Mouse (Mus musculus) MEL (cell line): ENCODE measurements around the gene Grik1.

ENCODE experiments used
- BHLHE40 ChIP-seq: IDR thresholded peaks from 2 replicates; pipeline ENCODE4 v1.6.1; 2012; ENCODE audit warnings: low read depth, mild to moderate bottlenecking, inconsistent platforms, low read length, improper control_type of control experiment, borderline replicate concordance
- CTCF ChIP-seq, 3 experiments: IDR thresholded peaks in 2 of 3; conservative IDR thresholded peaks in 1 of 3; 2 replicates each; pipeline ENCODE4 v1.5.1; 2011 to 2012; ENCODE audit warnings: low read length in 3 of 3, low read depth in 2 of 3, mild to moderate bottlenecking in 2 of 3, improper control_type of control experiment in 1 of 3, inconsistent platforms in 1 of 3, mixed read lengths in 1 of 3, moderate library complexity in 1 of 3; ENCODE audit not compliant: control insufficient read depth in 1 of 3, insufficient read depth in 1 of 3, poor library complexity in 1 of 3, severe bottlenecking in 1 of 3
- E2F4 ChIP-seq: IDR thresholded peaks from 2 replicates; pipeline ENCODE4 v1.6.1; 2011; ENCODE audit warnings: low read depth, low read length, improper control_type of control experiment, borderline replicate concordance
- EP300 ChIP-seq, 2 experiments: IDR thresholded peaks; 2 replicates each; pipeline ENCODE4 v1.6.1; 2011; ENCODE audit warnings: improper control_type of control experiment in 2 of 2, low read length in 2 of 2, low read depth in 1 of 2, mild to moderate bottlenecking in 1 of 2
- MEF2A ChIP-seq: IDR thresholded peaks from 2 replicates; pipeline ENCODE4 v1.6.1; 2014; ENCODE audit warnings: low read depth, mild to moderate bottlenecking, inconsistent platforms, low read length, improper control_type of control experiment; ENCODE audit not compliant: poor library complexity, insufficient replicate concordance, severe bottlenecking; ENCODE audit errors: extremely low read depth
- POLR2A ChIP-seq, 2 experiments: IDR thresholded peaks; 2 replicates each; pipeline ENCODE4 v1.6.1; 2011 to 2012; ENCODE audit warnings: low read length in 2 of 2, mild to moderate bottlenecking in 2 of 2, control low read depth in 1 of 2, improper control_type of control experiment in 1 of 2, low read depth in 1 of 2, moderate library complexity in 1 of 2; ENCODE audit not compliant: control insufficient read depth in 1 of 2, insufficient read depth in 1 of 2, poor library complexity in 1 of 2
- POLR2AphosphoS2 ChIP-seq: IDR thresholded peaks from 2 replicates; pipeline ENCODE4 v1.6.1; 2011; ENCODE audit warnings: low read length, improper control_type of control experiment
- RAD21 ChIP-seq: IDR thresholded peaks from 2 replicates; pipeline ENCODE4 v1.6.1; 2011; ENCODE audit warnings: mild to moderate bottlenecking, low read depth, low read length, improper control_type of control experiment
- SMC3 ChIP-seq: IDR thresholded peaks from 2 replicates; pipeline ENCODE4 v1.6.1; 2011; ENCODE audit warnings: low read depth, low read length, improper control_type of control experiment
- TCF12 ChIP-seq: IDR thresholded peaks from 2 replicates; pipeline ENCODE4 v1.6.1; 2014; ENCODE audit warnings: low read depth, mild to moderate bottlenecking, inconsistent platforms, low read length, improper control_type of control experiment, moderate library complexity

DNA sequence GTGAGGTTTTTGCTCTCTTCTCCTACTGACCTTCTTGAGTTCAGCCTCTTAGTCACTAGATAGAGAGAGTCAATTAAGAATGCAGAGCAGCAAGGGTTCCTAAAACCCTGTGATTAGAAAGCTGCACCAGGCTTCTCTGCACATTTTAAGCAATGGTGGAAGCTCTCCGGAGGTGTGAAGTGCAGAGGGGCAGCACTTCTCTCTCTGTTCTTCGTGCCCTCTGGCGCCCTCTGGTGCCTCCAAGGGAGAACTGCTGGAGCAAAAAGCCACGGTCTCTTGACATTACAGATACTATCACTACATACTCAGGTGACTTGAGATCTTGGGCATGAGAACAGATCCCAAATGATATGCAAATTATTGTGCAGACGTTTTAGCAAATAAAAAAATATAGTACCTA lies 85.7 kb downstream of the Grik1 start:
- no peak for TF ChIP-seq BHLHE40
- peak; percentile 25 for TF ChIP-seq RAD21
- no peak for TF ChIP-seq TCF12
- TF ChIP-seq CTCF (IDR thresholded peaks at IDR 0.05 in 2 of 3, conservative IDR thresholded peaks at IDR 0.05 in 1 of 3; ENCODE audit: control insufficient read depth in 1 of 3, insufficient read depth in 1 of 3, low read depth in 2 of 3, low read length in 3 of 3, poor library complexity in 1 of 3, severe bottlenecking in 1 of 3) = peak; percentile 49 to 72 (median 58)
- no peak for TF ChIP-seq POLR2A (IDR thresholded peaks at IDR 0.05; ENCODE audit: control insufficient read depth in 1 of 2, insufficient read depth in 1 of 2, low read depth in 1 of 2, low read length in 2 of 2, poor library complexity in 1 of 2)
- no peak for TF ChIP-seq EP300 (IDR thresholded peaks at IDR 0.05; ENCODE audit: low read depth in 1 of 2, low read length in 2 of 2)
- TF ChIP-seq E2F4 = no peak
- TF ChIP-seq MEF2A = no peak
- TF ChIP-seq POLR2AphosphoS2 = no peak
- peak; percentile 52 for TF ChIP-seq SMC3
